Mouse (Mus musculus) forebrain, embryonic 14.5 days (tissue): ENCODE data around the gene Tns2. TPM values are rescaled to one million over a fixed set of nuclear protein-coding genes. Genes with fewer than 3 reads are reported as not detected.

Experiments
- ATAC-seq: fragments of 200-750 bp; cut with Nextera tagmentation; 2 replicates; pipeline ENCODE4 v1.8.0; 2017; ENCODE audit warnings: mild to moderate bottlenecking, moderate library complexity
- DNase-seq: peaks from one replicate; pipeline ENCODE4 v3.0.0-alpha.2; 2015; ENCODE audit warnings: low spot score
- H3K27ac ChIP-seq: fragments of 300-500 bp; sonication (generic); 2 replicates; pipeline ENCODE4 v1.5.1; 2014; ENCODE audit warnings: low read depth, mild to moderate bottlenecking, control low read depth, low read length, moderate library complexity
- H3K27me3 ChIP-seq: fragments of 300-500 bp; sonication (generic); replicated peaks from 2 replicates; pipeline ENCODE4 v1.6.1; 2014; ENCODE audit warnings: low read length, control low read depth, mixed read lengths; ENCODE audit not compliant: control insufficient read depth, insufficient read depth
- H3K36me3 ChIP-seq: fragments of 300-500 bp; sonication (generic); 2 replicates; pipeline ENCODE4 v1.6.1; 2014; ENCODE audit warnings: low read length, control low read depth; ENCODE audit not compliant: control insufficient read depth, insufficient read depth
- H3K4me1 ChIP-seq: fragments of 300-500 bp; sonication (generic); 2 replicates; pipeline ENCODE4 v1.6.1; 2014; ENCODE audit warnings: antibody characterized with exemption, low read length, control low read depth; ENCODE audit not compliant: control insufficient read depth, insufficient read depth
- H3K4me2 ChIP-seq: fragments of 300-500 bp; sonication (generic); 2 replicates; pipeline ENCODE4 v1.6.1; 2014; ENCODE audit warnings: mild to moderate bottlenecking, control low read depth, low read length
- H3K4me3 ChIP-seq: fragments of 300-500 bp; sonication (generic); 2 replicates; pipeline ENCODE4 v1.5.1; 2014; ENCODE audit warnings: low read depth, low read length, control low read depth
- H3K9ac ChIP-seq: fragments of 300-500 bp; sonication (generic); 2 replicates; pipeline ENCODE4 v1.6.1; 2014; ENCODE audit warnings: mild to moderate bottlenecking, low read length, control low read depth, moderate library complexity
- H3K9me3 ChIP-seq: fragments of 300-500 bp; sonication (generic); replicated peaks from 2 replicates; pipeline ENCODE4 v1.6.1; 2016; ENCODE audit warnings: low read length, control low read depth, mixed read lengths; ENCODE audit not compliant: control insufficient read depth
- WGBS: fragments of 180-500 bp; shearing (Covaris S2); extraction: QIAGEN DNeasy Blood & Tissue Kit; methylation state at CpG from one replicate; pipeline ENCODE4 v1.1.7; 2014; 5-methylcytosine and 5-hydroxymethylcytosine counted together
- polyA plus RNA-seq: library from polyadenylated mRNA; unstranded; fragments of >200 nt; fragmentation: Nextera tagmentation; extraction: Ambion mirVana; gene quantifications from 2 replicates; pipeline ENCODE4 v1.2.1, GENCODE M21; 2014

The Tns2 gene
- polyA plus RNA-seq, 1 experiment from 2014 or later, result 5.5 TPM

DNA sequence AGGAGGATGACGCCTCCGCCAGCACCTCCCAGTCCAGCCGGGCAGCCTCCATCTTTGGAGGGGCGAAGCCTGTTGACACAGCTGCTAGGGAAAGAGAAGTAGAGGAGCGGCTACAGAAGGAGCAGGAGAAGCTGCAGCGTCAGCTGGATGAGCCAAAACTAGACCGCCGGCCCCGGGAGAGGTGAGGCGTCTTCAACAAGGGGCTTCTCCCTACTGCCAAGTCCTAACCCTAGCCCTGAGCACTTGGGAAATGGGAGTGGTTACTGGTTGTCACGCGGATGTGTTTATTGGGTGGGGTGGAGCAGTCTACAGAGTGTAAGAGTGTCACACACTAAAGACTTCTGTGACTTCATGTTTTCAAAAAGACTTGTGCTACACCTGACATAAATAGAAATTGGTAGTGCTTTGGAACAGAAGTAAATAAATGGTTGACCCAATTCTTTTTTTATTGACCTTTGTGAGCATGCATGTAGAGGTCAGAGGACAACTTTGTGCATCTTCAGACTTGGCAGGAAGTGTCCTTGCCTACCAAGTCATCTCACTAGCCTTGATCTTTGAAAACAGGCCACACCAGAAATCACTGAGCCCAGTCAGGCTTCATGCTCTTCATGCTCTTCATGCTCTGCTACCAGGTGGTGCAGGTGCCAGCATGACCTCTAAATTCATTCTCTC lies 10.2 kb upstream of the Tns2 start:
- H3K27me3 ChIP-seq, result no peaks in the 10 kb centered on the region
- no peak for ATAC-seq
- DNase-seq, result no peak
- no peak overlapping the region for H3K4me2 ChIP-seq
- H3K36me3 ChIP-seq, result peaks cover 99% of the 10 kb centered on the region
- 91% methylated on average over 12 of the region's 12 CpGs for WGBS
- no peaks in the 10 kb centered on the region for H3K9me3 ChIP-seq
- no peak overlapping the region for H3K4me3 ChIP-seq
- no peak overlapping the region for H3K9ac ChIP-seq
- H3K27ac ChIP-seq, result no peak overlapping the region
- no peaks in the 10 kb centered on the region for H3K4me1 ChIP-seq

- no peaks in the 10 kb centered on the region for H3K27me3 ChIP-seq
- H3K4me3 ChIP-seq, result no peak overlapping the region
- H3K27ac ChIP-seq, result no peak overlapping the region
- 91% methylated on average over 12 of the region's 12 CpGs for WGBS
- no peak for ATAC-seq
- peaks cover 100% of the 10 kb centered on the region for H3K36me3 ChIP-seq
- no peaks in the 10 kb centered on the region for H3K9me3 ChIP-seq
- H3K9ac ChIP-seq, result no peak overlapping the region
- no peak for DNase-seq
- no peak overlapping the region for H3K4me2 ChIP-seq
- H3K4me1 ChIP-seq, result no peaks in the 10 kb centered on the region
These were observed 9.0 kb upstream of the Tns2 start for GRCm38 (mm10) chr15:102091063-102091679.

DNA sequence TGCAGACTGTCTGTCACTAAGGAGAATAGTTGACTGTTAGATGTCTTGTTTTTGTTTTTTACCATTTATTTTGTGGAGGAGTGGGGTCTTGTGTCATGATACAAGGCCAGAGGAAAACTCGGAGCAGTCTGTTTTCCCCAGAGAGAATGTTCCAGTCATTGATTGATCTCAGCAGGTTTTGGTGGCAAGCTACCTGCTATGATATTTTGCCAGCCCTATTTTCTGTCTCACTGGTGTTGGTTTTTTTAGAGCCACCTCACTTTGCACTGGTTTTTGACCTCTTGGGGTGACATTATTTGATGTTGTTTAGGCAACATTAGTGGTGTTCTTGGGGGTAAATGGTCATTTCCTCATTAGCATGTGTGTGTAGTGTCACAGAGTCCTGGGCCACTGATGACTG lies 8.5 kb upstream of the Tns2 start:
- Histone ChIP-seq H3K27ac (no peak overlapping the region), H3K36me3 (peaks cover 99% of the 10 kb centered on the region), H3K4me3 (no peak overlapping the region), H3K9ac (no peak overlapping the region), H3K27me3 (no peaks in the 10 kb centered on the region), H3K4me2 (no peak overlapping the region), H3K9me3 (no peaks in the 10 kb centered on the region), H3K4me1 (no peaks in the 10 kb centered on the region)
- no peak for ATAC-seq
- no peak for DNase-seq
- 77% methylated on average over 1 of the region's 1 CpGs for WGBS

GRCm38 (mm10) chr15:102092222-102092621 lies 8.0 kb upstream of the Tns2 start:
- Histone ChIP-seq H3K4me3 (no peak overlapping the region), H3K9me3 (no peaks in the 10 kb centered on the region), H3K27me3 (no peaks in the 10 kb centered on the region), H3K4me2 (no peak overlapping the region), H3K36me3 (peaks cover 96% of the 10 kb centered on the region), H3K27ac (no peak overlapping the region), H3K9ac (no peak overlapping the region), H3K4me1 (no peaks in the 10 kb centered on the region)
- DNase-seq (no peak), ATAC-seq (no peak)
- 88% methylated on average over 4 of the region's 4 CpGs for WGBS

DNA sequence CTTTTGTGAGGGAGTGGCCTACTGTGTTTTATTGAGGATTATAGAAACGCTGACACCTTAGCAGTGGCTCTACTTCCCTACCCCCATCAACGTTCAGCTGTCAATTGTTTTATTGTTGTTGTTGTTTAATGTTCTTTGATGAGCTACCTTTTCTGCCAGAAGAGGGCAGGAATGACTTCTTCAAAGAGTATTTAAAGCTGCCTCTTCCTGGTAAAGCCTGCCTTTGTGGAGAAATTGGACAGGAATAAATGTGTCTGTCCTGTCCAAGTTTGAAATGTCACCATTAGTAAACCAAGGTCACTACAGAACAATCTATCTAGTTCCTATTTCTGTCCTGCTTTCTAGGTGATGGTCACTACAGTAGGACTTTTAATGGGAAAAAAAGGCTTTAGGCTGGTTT lies 6.1 kb upstream of the Tns2 start:
- H3K27ac ChIP-seq, result no peak overlapping the region
- H3K9ac ChIP-seq, result no peak overlapping the region
- WGBS, result 57% methylated on average over 2 of the region's 2 CpGs
- no peak overlapping the region for H3K4me3 ChIP-seq
- H3K36me3 ChIP-seq, result peaks cover 90% of the 10 kb centered on the region
- no peaks in the 10 kb centered on the region for H3K9me3 ChIP-seq
- DNase-seq (no peak), ATAC-seq (no peak)
- H3K4me2 ChIP-seq, result no peak overlapping the region
- no peaks in the 10 kb centered on the region for H3K27me3 ChIP-seq
- no peaks in the 10 kb centered on the region for H3K4me1 ChIP-seq

DNA sequence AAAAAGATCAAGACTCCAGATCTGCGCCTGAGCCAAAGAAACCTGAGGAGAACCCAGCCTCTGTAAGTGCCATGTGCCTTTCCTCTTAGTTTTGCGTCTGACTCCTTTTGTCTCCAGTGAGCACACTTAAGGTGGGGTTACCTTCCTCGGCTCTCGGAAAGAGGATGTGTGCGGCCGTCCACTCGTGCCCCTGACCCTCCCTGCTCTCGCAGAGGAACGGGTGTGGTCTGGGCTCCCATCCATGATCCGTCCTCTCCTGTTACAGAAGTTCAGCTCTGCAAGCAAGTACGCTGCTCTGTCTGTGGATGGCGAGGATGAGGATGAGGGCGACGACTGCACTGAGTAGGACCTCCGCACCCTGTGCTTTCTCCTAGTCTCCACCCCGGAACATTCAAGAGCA lies 5.2 kb upstream of the Tns2 start:
- no peak for ATAC-seq
- Histone ChIP-seq H3K4me2 (no peak overlapping the region), H3K4me3 (no peak overlapping the region), H3K27me3 (no peaks in the 10 kb centered on the region), H3K9me3 (no peaks in the 10 kb centered on the region), H3K36me3 (peaks cover 82% of the 10 kb centered on the region), H3K4me1 (no peaks in the 10 kb centered on the region), H3K9ac (no peak overlapping the region), H3K27ac (no peak overlapping the region)
- WGBS, result 90% methylated on average over 16 of the region's 16 CpGs
- no peak for DNase-seq

- no peak overlapping the region for H3K4me2 ChIP-seq
- H3K36me3 ChIP-seq, result peaks cover 58% of the 10 kb centered on the region
- ATAC-seq (no peak), DNase-seq (no peak)
- H3K4me1 ChIP-seq, result peaks cover 11% of the 10 kb centered on the region
- H3K4me3 ChIP-seq, result no peak overlapping the region
- H3K27me3 ChIP-seq, result no peaks in the 10 kb centered on the region
- WGBS, result 82% methylated on average over 8 of the region's 8 CpGs
- H3K9ac ChIP-seq, result no peak overlapping the region
- no peaks in the 10 kb centered on the region for H3K9me3 ChIP-seq
- H3K27ac ChIP-seq, result no peak overlapping the region
These were observed 2.9 kb upstream of the Tns2 start for GRCm38 (mm10) chr15:102097147-102097915.

GRCm38 (mm10) chr15:102097991-102098555 lies 2.1 kb upstream of the Tns2 start:
- Histone ChIP-seq H3K27me3 (no peaks in the 10 kb centered on the region), H3K4me2 (no peak overlapping the region), H3K4me1 (peaks cover 11% of the 10 kb centered on the region), H3K4me3 (no peak overlapping the region), H3K36me3 (peaks cover 51% of the 10 kb centered on the region), H3K9me3 (no peaks in the 10 kb centered on the region), H3K27ac (no peak overlapping the region), H3K9ac (no peak overlapping the region)
- ATAC-seq (no peak), DNase-seq (no peak)
- 25% methylated on average over 5 of the region's 5 CpGs for WGBS
